Mouse (Mus musculus): ENCODE data around the gene Rbfox3. TPM values are rescaled to one million over a fixed set of nuclear protein-coding genes. Genes with fewer than 3 reads are reported as not detected.
A peak's percentile ranks its signal among the peaks of the same experiment; 100 is the strongest.

Gene Rbfox3
- polyA plus RNA-seq, 1 experiment from 2014 or later: 0.13 TPM

DNA sequence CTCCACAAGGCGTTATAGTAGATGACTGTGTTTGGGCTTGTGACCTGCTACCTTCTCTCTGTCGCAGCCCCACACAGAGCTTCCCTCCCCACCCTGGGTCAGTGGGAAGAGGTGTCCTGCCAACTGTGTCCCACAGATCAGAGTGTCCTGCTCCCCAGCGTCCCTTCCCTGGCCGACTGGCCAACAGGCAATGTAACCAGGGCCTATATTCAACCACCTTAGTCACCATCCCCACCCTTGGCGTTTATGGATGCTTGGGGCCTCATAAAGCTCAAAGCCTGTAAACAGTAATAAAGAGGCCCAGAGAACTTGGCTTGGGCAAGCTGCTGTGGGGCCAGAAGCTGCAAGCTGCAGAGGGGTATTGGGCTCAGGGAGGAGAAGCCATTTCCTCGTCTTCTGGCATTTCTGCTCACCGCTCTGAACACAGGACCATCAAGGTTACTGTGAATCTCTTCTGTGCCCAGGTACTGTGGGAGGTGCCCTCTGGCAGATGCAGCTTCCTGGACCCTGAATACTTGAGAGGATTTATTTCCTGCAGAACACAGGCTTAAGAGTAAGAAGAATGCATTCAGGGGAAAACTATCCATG, 435.8 kb downstream of the Rbfox3 start:
- ATAC-seq (ENCODE audit: insufficient read depth): no peak
- Histone ChIP-seq H3K4me1 (ENCODE audit: insufficient read depth) (peaks cover 7% of the 10 kb centered on the region), H3K9ac (no peak overlapping the region), H3K27ac (ENCODE audit: low read depth) (no peak overlapping the region), H3K9me3 (ENCODE audit: low read depth, low read length) (no peaks in the 10 kb centered on the region), H3K4me2 (no peak overlapping the region), H3K36me3 (ENCODE audit: insufficient read depth) (0 out of 2 replicates have a peak, but pooled peaks cover 6% of the 10 kb centered on the region), H3K4me3 (ENCODE audit: low read depth, low read length) (no peak overlapping the region), H3K27me3 (ENCODE audit: insufficient read depth, low read length) (no peaks in the 10 kb centered on the region)
- DNase-seq: no peak
- 81% methylated on average over 7 of the region's 7 CpGs for WGBS
- TF ChIP-seq CTCF (IDR thresholded peaks at IDR 0.05; ENCODE audit: low read depth): no peak

DNA sequence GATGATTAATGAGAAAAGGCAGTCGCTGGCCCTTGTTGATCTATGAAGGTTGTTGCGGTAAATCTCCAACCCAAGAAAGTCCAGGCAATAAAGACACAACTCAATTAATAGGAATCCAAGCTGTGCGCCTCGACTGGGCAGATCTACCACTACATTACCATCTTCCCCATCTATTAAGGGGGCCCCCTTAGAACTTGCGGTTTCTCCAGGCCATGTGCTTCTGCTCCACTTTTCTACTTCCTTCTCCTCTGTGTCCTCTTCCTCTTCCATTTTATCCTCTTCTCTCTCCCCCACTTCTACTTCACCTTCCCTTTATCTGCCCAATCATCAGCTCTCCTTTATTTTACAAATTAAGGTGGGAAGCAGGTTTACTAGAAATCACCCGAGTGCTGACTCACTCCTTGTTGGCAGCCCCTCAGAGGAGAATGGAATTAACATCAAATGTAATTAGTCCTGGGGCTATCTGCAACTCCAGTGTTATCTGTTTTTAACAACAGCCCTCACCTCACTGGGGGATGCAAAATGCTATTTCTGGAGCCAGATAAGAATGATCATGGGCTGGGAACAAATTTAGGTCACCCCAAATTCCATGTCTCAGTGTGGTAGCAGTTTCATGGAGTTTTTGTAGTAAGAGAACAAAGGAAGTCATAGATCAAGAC, 437.4 kb downstream of the Rbfox3 start:
- Histone ChIP-seq H3K4me1 (ENCODE audit: insufficient read depth) (peaks cover 7% of the 10 kb centered on the region), H3K27ac (ENCODE audit: low read depth) (no peak overlapping the region), H3K4me2 (no peak overlapping the region), H3K4me3 (ENCODE audit: low read depth, low read length) (no peak overlapping the region), H3K9me3 (ENCODE audit: low read depth, low read length) (no peaks in the 10 kb centered on the region), H3K27me3 (ENCODE audit: insufficient read depth, low read length) (no peaks in the 10 kb centered on the region), H3K9ac (no peak overlapping the region), H3K36me3 (ENCODE audit: insufficient read depth) (no peaks in the 10 kb centered on the region)
- 72% methylated on average over 6 of the region's 6 CpGs for WGBS
- no peak for TF ChIP-seq CTCF (IDR thresholded peaks at IDR 0.05; ENCODE audit: low read depth)
- no peak for DNase-seq
- no peak for ATAC-seq (ENCODE audit: insufficient read depth)

DNA sequence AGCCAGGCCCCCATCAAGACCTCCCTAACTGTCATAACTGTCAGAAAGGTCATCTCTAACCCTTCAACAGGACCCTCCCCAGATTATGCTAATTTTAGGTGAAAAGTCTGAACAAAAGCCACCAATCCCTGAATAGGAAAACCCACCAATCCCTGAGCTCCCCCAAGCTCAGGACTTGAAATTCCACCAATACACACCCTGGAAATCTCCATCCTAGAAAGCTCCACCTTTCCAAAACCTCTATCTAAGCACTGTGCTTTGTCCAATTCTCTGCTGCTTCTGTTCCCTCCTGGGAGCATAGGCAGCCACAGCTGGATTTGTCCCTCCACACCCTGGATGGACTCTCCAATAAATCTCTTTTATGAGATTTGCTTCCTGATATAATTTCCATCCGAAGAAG, 438.2 kb downstream of the Rbfox3 start:
- Histone ChIP-seq H3K27ac (ENCODE audit: low read depth) (no peak overlapping the region), H3K9me3 (ENCODE audit: low read depth, low read length) (no peaks in the 10 kb centered on the region), H3K4me2 (no peak overlapping the region), H3K36me3 (ENCODE audit: insufficient read depth) (no peaks in the 10 kb centered on the region), H3K9ac (no peak overlapping the region), H3K4me1 (ENCODE audit: insufficient read depth) (peaks cover 7% of the 10 kb centered on the region), H3K27me3 (ENCODE audit: insufficient read depth, low read length) (no peaks in the 10 kb centered on the region), H3K4me3 (ENCODE audit: low read depth, low read length) (no peak overlapping the region)
- no peak for DNase-seq
- 79% methylated on average over 1 of the region's 1 CpGs for WGBS
- no peak for TF ChIP-seq CTCF (IDR thresholded peaks at IDR 0.05; ENCODE audit: low read depth)
- ATAC-seq (ENCODE audit: insufficient read depth): no peak

GRCm38 (mm10) chr11:118471676-118472075, 439.7 kb downstream of the Rbfox3 start:
- 77% methylated on average over 13 of the region's 13 CpGs for WGBS
- no peak for ATAC-seq (ENCODE audit: insufficient read depth)

DNA sequence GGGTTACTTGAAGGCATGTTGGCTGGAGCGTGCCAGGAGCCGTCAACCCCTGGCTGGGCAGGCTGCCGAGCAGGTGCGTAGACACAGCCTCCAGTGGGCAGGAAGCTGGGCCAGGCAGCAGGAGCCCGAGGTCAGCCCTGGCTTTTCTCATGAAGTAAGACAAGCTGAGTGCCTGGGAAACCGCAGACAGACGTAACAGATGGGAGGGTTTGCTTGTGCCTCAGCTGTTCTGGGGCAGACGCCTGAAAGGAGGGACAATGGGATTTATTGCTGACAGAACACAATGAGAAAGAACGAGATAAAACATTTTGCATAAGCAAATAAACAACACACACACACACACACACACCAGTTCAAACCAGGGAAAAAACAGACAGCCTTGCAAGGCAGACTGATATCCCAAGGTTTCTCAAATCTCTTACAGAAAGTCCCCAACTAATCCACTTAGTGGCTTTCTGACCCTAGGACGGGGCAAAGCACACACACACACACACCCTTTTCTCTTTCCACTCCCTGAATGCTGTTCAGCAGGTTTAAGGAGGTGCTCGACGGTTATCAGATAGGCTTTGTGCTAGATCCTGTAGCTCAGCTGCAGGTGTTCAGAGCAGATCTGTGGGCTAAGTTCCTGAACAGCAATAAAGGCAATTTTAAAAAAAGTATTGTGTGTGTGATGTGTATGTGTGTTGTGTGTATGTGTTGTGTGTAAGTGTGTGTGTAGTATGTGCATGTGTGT, 441.0 kb downstream of the Rbfox3 start:
- WGBS: 25% methylated on average over 12 of the region's 12 CpGs

More at GRCm38 (mm10) chr11:118471676-118472075, 439.7 kb downstream of the Rbfox3 start:
- H3K9ac ChIP-seq: no peak overlapping the region
- H3K27ac ChIP-seq (ENCODE audit: low read depth): no peak overlapping the region
- H3K27me3 ChIP-seq (ENCODE audit: insufficient read depth, low read length): no peaks in the 10 kb centered on the region
- no peak overlapping the region for H3K4me3 ChIP-seq (ENCODE audit: low read depth, low read length)
- no peak overlapping the region for H3K4me2 ChIP-seq
- TF ChIP-seq CTCF (IDR thresholded peaks at IDR 0.05; ENCODE audit: low read depth): no peak
- no peaks in the 10 kb centered on the region for H3K36me3 ChIP-seq (ENCODE audit: insufficient read depth)
- DNase-seq: no peak
- peaks cover 4% of the 10 kb centered on the region; the same call in 1 of the 2 replicates for H3K4me1 ChIP-seq (ENCODE audit: insufficient read depth)
- H3K9me3 ChIP-seq (ENCODE audit: low read depth, low read length): no peaks in the 10 kb centered on the region

GRCm38 (mm10) chr11:118469509-118470160, 441.8 kb downstream of the Rbfox3 start:
- no peak for ATAC-seq (ENCODE audit: insufficient read depth)

More for the DNA sequence above, 441.0 kb downstream of the Rbfox3 start:
- H3K27me3 ChIP-seq (ENCODE audit: insufficient read depth, low read length): no peaks in the 10 kb centered on the region
- no peak overlapping the region for H3K9ac ChIP-seq
- ATAC-seq (ENCODE audit: insufficient read depth) (peak; percentile 82), DNase-seq (peak; percentile 61)
- no peak overlapping the region for H3K4me2 ChIP-seq
- no peak for TF ChIP-seq CTCF (IDR thresholded peaks at IDR 0.05; ENCODE audit: low read depth)
- no peaks in the 10 kb centered on the region for H3K9me3 ChIP-seq (ENCODE audit: low read depth, low read length)
- peak overlapping the region; percentile 91 for H3K27ac ChIP-seq (ENCODE audit: low read depth)
- H3K4me1 ChIP-seq (ENCODE audit: insufficient read depth): peaks cover 4% of the 10 kb centered on the region; the same call in 1 of the 2 replicates
- no peak overlapping the region for H3K4me3 ChIP-seq (ENCODE audit: low read depth, low read length)
- no peaks in the 10 kb centered on the region for H3K36me3 ChIP-seq (ENCODE audit: insufficient read depth)

More at GRCm38 (mm10) chr11:118469509-118470160, 441.8 kb downstream of the Rbfox3 start:
- no peak overlapping the region for H3K4me2 ChIP-seq
- no peak overlapping the region for H3K4me3 ChIP-seq (ENCODE audit: low read depth, low read length)
- no peak overlapping the region for H3K9ac ChIP-seq
- 78% methylated on average over 10 of the region's 10 CpGs for WGBS
- H3K9me3 ChIP-seq (ENCODE audit: low read depth, low read length): no peaks in the 10 kb centered on the region
- no peak for DNase-seq
- H3K4me1 ChIP-seq (ENCODE audit: insufficient read depth): peaks cover 4% of the 10 kb centered on the region; the same call in 1 of the 2 replicates
- H3K36me3 ChIP-seq (ENCODE audit: insufficient read depth): no peaks in the 10 kb centered on the region
- H3K27ac ChIP-seq (ENCODE audit: low read depth): peak overlapping the region; percentile 91
- no peak for TF ChIP-seq CTCF (IDR thresholded peaks at IDR 0.05; ENCODE audit: low read depth)
- H3K27me3 ChIP-seq (ENCODE audit: insufficient read depth, low read length): no peaks in the 10 kb centered on the region
